Mouse (Mus musculus) cortical plate, adult 2 months (tissue): ENCODE results near the gene Palld. TPM values are rescaled to one million over a fixed set of nuclear protein-coding genes. Genes with fewer than 3 reads are reported as not detected.

Source experiments
- H3K27ac ChIP-seq: fragments of 200-500 bp; 2 replicates; pipeline ENCODE4 v1.5.1; 2012; ENCODE audit warnings: low read length, control low read depth, inconsistent platforms; ENCODE audit not compliant: insufficient read depth
- H3K4me1 ChIP-seq: fragments of 200-500 bp; 2 replicates; pipeline ENCODE4 v1.6.1; 2011; ENCODE audit warnings: low read length; ENCODE audit not compliant: control insufficient read depth, insufficient read depth
- H3K4me3 ChIP-seq: fragments of 200-500 bp; 2 replicates; pipeline ENCODE4 v1.5.1; 2011; ENCODE audit warnings: mild to moderate bottlenecking, low read length, control low read depth; ENCODE audit not compliant: insufficient read depth
- CTCF ChIP-seq: fragments of 200-500 bp; IDR thresholded peaks from 2 replicates; pipeline ENCODE4 v1.5.1; 2011; ENCODE audit warnings: mild to moderate bottlenecking, control low read depth, low read length; ENCODE audit not compliant: insufficient read depth; ENCODE audit errors: extremely low read depth
- POLR2A ChIP-seq: fragments of 200-500 bp; IDR thresholded peaks from 2 replicates; pipeline ENCODE4 v1.6.1; 2011; ENCODE audit warnings: mild to moderate bottlenecking, low read length, control low read depth; ENCODE audit not compliant: insufficient read depth; ENCODE audit errors: extremely low read depth
- polyA plus RNA-seq: library from polyadenylated mRNA; depleted of rRNA; stranded (reverse); fragments of >200 nt; gene quantifications from 2 replicates; pipeline ENCODE4 v1.2.3, GENCODE M21; 2012

Gene Palld
- polyA plus RNA-seq, 1 experiment = 3.5 TPM

DNA sequence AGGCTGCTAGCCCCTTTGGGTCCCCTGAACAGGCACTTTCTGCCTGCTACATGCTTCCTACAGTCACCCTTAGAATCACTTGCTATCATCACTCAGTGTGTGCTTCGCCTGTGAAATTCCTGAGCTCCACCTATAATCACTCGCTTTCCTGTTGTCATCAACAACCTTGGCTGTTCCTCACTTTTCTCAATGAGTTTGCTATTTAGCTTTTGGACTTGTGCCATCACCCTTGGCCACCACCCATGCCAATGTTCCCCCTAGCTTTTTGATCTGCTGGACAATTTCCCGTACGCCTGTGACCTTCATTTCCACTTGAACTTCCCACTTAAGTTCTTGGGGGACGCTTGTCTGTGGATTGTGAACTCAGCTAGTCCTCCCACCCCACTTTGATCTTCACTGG is 225.3 kb downstream of the Palld start:
- no peak for TF ChIP-seq POLR2A

DNA sequence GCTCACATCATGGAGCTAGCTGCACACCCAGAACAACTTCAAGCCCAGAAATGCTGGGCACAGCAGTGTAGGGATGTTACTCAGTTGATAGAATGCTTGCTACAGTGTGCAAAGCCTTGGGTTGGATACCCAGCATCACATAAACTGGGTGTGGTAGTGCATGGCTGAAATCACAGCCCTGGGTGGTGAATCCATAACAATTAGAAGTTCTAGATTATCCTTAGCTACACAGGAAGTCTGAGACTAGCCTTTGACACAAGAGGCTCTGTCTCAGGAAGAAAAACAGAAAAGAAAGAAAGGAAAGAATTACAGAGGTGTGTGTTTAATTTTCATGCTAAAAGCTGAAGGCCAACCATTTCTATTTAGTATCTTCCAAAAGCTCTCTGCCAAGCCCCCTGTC is 231.3 kb downstream of the Palld start:
- TF ChIP-seq POLR2A (no peak), CTCF (no peak)
- no peak overlapping the region for H3K4me3 ChIP-seq
- H3K4me1 ChIP-seq = no peaks in the 10 kb centered on the region
- H3K27ac ChIP-seq = no peak overlapping the region

More for the DNA sequence above, 225.3 kb downstream of the Palld start:
- Histone ChIP-seq H3K4me3 (no peak overlapping the region), H3K4me1 (no peaks in the 10 kb centered on the region), H3K27ac (no peak overlapping the region)

DNA sequence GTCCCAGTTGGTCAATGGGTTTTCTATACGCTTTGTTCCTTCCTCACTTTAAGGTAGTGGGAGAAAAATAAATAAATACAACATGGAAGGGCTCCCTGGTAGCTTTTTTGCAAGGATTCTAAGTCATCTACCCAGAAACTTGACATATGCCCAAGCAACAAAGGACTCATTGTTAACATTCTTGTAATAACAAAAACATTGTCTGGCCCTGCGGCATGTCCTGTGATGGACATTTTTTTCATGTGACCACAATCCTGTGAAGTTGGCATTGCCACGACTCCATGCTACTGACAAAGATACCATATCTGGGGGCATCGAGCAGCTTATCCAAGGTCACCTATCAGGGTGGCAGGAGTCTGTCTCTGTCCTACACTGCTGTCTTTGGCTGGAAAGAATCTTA is 232.1 kb downstream of the Palld start:
- TF ChIP-seq POLR2A (no peak), CTCF (no peak)
- H3K4me3 ChIP-seq = no peak overlapping the region
- H3K4me1 ChIP-seq = no peaks in the 10 kb centered on the region
- no peak overlapping the region for H3K27ac ChIP-seq

DNA sequence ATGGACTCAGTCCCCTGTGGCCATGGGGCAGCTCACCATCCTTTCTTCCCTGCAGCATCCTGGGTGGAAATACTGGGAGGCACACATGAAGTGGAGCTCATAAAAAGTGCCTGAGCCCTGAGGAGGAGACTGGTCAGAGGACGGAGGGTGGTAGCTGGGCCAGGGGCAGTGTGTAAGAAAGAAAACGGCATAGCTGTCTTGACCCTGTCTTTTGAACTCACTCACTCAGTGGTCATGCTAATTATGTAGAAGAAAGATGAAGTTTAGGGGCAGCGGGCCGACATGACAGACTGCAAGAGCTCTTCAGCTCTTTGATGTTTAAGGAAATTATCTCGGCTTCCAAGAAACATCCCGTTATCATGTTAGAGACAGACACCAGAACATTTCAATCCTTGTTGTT is 235.6 kb downstream of the Palld start:
- TF ChIP-seq CTCF (no peak), POLR2A (no peak)
- Histone ChIP-seq H3K4me1 (no peaks in the 10 kb centered on the region), H3K4me3 (no peak overlapping the region), H3K27ac (no peak overlapping the region)

DNA sequence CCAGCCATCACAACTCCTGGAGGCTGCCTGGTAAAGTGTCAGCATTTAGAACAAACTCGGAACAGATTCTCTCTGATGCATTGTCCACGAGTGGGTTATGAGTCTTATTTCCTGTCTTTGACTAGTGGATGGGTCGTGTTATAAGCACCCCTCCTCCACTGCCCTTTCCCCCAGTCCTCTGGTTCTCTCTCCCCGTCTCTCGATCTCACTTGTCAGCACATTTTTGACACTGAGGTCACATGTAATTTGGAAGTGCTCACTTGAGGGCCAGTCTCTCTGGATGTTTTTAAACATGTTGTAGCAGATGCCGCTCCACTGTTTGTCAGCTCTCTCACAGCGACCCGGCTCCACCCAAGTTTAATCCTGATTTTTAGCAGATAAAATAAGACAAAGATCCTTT is 237.5 kb downstream of the Palld start:
- Histone ChIP-seq H3K4me1 (no peaks in the 10 kb centered on the region), H3K4me3 (no peak overlapping the region), H3K27ac (no peak overlapping the region)
- no peak for TF ChIP-seq POLR2A
- no peak for TF ChIP-seq CTCF

DNA sequence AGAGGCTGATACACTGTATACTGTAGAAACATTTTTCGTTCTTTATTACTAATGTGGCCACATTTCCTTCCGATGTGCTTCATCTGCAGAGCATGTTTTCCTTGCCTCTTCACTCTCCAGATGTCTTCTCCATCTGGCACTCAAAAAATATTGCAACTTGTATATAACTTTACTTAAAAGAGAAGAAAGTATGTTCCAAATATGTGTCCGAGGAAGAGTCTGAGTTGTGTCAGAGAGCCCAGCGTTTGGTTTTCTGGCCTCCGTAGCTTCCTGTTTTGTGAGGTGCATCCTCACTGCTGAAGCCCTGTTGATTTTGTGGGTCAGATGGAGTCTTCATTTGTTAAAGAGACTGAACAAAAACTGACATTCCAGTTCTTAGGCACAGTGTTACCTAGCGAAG is 238.3 kb downstream of the Palld start:
- no peaks in the 10 kb centered on the region for H3K4me1 ChIP-seq
- no peak overlapping the region for H3K4me3 ChIP-seq
- no peak overlapping the region for H3K27ac ChIP-seq
- no peak for TF ChIP-seq POLR2A
- TF ChIP-seq CTCF = no peak

DNA sequence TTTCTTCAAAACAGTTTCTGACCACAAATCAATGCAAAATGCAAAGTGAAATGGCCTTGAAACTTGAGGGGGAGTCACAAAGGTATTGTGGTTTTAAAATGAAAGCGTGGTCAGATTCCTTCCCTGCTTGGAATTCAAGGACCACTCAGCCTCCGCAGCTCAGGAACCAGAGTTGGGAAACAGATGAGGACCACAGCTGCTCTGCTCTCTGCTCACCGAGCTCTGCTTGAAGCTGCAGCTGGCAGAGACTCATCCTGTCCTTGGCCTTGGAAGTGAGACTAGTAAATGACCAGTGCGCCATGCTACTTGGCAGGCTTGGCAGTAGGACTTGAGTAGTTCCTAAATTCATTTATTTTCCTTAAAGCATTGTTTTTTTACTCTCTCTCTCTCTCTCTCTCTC is 239.7 kb downstream of the Palld start:
- Histone ChIP-seq H3K27ac (no peak overlapping the region), H3K4me1 (no peaks in the 10 kb centered on the region), H3K4me3 (no peak overlapping the region)
- TF ChIP-seq CTCF (no peak), POLR2A (no peak)

DNA sequence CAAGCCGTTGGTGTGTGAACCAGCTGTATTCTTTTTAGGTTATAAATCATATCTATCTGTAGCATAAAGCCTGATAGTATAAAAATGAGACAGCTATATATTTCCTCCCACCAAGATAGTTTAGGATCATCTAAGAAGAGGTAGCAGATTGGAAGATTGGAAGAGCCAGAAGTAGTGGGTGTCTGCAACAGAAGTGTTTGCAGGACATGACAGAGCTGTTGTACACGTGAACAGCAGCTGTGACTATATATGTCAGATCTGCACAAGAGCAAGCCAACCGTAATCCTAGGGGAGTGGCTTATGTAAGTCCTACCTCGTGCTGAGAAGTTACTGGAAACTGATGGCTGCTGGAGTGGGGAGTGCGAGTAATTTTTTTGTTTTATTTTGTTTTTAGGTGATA is 240.9 kb downstream of the Palld start:
- no peak for TF ChIP-seq POLR2A
- TF ChIP-seq CTCF = no peak

DNA sequence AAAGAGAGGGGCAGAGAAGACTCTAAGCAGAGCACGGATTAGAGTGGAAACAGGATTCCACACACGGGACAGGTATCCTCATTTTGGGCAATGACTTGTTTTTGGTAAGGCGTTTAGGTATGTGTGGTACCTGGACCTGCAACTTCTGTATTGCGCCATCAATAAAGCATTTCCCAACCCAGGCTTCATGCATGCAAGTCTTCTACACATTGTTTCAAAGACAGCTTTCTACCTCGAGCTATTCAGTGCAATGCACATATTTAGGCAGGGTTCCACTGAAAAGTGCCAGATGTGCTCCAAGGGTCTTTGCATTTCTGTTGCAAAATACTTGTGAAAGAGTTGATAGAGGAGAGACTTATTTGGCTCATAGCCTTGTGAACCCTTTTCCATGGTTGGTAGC is 241.5 kb downstream of the Palld start:
- TF ChIP-seq CTCF = no peak
- TF ChIP-seq POLR2A = no peak

More for the DNA sequence above, 240.9 kb downstream of the Palld start:
- no peaks in the 10 kb centered on the region for H3K4me1 ChIP-seq
- H3K4me3 ChIP-seq = no peak overlapping the region
- no peak overlapping the region for H3K27ac ChIP-seq

DNA sequence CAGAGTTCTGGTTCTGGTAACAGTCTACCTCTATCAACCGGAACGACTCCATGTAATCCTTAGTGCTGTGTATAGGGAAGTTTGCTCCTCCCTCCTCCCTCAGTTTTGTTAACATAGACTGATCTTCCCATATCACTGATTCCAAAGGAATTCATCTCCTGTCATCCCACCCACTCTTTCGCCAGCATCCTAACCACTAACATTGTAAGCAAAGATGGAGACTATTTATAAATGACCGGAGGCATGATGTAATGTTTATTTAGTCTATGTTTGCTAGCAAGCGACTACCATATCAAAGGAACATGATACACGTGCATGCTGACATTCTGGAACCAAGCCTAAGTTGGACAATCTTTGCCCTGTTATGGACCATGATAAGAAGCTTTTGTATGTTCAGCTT is 250.5 kb downstream of the Palld start:
- Histone ChIP-seq H3K27ac (no peak overlapping the region), H3K4me3 (no peak overlapping the region), H3K4me1 (no peaks in the 10 kb centered on the region)
- no peak for TF ChIP-seq CTCF
- no peak for TF ChIP-seq POLR2A

More for the DNA sequence above, 241.5 kb downstream of the Palld start:
- no peaks in the 10 kb centered on the region for H3K4me1 ChIP-seq
- H3K4me3 ChIP-seq = no peak overlapping the region
- no peak overlapping the region for H3K27ac ChIP-seq
